Mouse (Mus musculus): Measurements from ENCODE around the gene Slc8a3.

Gene Slc8a3

DNA sequence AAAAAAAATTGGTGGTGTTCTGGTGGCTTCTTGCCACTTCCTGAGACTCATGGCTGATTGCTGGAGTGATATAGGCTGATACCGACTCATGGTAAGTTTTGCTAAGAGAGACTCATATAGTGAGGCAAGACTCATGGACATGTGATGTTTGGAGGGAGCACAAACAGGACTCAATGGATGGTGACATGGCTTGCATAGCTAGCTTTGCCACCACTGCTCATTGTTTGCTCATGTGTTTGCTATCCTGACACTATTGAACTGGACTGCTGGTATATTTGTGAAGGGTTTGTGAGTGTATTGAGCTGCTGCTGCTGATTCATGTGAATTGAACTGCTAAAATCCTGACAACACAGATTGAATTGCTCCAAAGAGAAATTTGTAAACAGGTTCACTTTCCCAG, 95.8 kb downstream of the Slc8a3 start:
- DNase-seq (ENCODE audit: low spot score) = no peak

DNA sequence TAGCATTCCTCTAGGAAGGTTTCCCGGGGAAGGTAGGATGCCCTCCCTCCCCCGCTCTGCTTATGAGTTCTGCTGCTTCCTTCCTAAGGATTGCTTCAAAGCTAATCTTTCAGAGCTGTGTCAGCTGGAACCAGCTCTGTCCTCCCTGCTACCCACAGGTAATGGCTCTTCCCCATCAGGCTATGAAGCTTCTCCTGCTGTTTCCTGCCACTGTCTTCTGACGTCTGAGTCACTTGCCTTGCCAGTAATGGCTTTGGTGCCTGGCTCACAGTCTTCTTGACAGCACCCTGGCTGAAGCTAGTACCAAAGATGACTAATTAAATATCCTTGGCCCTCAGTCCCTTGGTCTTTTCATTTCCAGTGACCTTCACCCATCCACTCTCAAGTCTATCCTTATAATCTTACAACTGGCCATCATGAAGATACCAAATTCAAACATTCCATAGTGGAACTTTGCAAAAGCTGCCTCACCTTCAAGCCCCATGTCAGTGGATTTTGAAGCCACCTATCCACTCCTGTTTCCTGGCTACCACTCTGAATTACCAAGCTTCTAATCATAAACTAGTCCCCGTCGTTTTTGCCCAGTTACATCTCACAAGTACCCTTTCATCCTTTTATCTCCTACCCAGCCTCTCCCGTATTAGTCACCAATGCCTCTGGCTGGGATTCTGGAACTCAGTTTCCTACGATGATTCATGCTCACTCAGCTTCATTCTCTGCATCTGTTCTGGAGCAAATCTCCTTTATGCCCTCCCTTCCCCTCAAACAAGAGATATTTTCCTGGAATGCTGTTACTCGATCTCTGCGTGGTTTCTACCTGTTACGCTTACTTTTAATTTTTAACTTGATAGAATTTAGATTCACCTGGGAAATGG, 97.3 kb downstream of the Slc8a3 start:
- no peak for DNase-seq (ENCODE audit: low spot score)

DNA sequence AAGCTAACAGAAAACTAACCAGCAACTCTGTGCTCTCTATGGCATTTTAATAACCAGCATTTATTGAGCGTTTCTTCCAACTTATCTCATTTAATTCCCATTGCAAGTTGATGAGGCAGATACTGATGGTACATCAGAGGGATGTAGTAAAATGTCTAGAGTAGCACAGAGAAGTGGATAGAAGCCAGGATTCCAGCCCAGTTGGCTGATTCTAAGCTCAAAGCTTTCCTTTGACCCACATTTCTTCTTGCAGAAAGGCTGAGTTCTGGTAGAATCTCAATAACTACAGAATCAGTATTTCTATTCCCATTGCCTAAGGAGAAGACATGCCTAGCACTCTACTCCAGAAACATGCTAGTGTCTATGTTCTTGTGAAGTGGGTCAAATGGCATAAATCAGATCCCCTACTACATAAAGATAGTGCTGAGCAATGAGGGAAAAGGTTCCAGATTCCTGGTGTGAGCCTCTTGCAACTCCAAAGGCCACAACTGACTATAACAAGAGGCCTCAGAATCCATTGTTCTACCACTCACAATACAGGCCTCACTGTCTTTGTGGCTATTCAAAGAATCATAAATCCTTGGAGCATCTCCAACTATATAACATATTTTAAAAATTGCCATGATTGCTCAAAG, 99.1 kb downstream of the Slc8a3 start:
- DNase-seq (ENCODE audit: low spot score) = no peak

DNA sequence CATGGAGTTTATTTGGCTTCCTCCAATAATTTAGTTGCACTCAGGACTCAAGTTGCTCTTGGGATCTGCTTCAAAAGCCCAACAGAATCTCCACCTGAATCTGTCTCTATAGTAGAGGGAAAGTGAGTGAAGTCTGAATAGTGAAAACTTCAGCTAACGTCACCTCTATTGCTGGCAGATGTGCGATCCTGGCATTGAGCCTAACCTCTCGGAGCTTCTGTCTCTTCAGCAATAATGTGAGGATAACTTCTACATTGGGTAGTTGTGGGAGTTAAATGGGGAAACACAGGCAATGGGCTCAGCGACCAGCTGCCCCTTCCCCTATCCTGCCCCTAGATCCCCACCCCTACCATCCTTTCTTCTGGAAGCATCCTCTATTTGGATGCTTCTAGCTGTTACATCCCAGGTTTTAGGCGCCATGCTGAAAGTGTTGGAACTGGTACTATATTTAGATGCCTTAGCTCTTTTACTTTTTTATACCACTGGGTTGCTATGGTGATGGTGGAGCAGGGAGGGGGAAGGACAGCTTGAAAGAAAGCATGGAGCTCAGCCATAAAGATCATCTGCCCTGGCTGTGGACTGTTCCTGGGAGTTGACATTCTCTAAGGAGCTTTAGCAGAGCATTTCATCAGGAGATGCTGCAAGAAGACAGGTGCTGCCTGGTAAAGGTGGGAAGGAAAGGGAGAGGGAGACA, 105.1 kb downstream of the Slc8a3 start:
- DNase-seq (ENCODE audit: low spot score) = no peak

GRCm38 (mm10) chr12:81226590-81226989, 106.4 kb downstream of the Slc8a3 start:
- no peak for DNase-seq (ENCODE audit: low spot score)

- DNase-seq (ENCODE audit: low spot score) = no peak
Observed at GRCm38 (mm10) chr12:81225966-81226577, 106.9 kb downstream of the Slc8a3 start.

DNA sequence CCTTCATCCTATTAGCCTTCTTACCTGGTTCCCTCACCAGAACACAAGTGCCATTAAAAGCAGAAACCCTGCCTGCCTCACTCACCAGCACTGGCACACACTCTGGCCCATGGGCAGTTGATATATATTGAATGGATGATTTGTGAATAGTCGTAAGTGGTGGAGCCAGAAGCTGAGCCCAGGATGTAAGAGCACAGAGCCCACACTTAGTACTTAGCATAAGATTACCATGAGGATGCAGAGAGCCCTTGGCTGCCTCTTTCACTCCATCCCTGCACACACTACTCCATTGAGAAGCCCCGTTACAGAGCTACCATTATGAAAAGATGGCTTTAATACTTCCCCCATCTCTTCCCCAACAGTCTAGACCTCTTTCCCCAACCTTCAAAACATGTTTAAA, 108.1 kb downstream of the Slc8a3 start:
- no peak for DNase-seq (ENCODE audit: low spot score)

DNA sequence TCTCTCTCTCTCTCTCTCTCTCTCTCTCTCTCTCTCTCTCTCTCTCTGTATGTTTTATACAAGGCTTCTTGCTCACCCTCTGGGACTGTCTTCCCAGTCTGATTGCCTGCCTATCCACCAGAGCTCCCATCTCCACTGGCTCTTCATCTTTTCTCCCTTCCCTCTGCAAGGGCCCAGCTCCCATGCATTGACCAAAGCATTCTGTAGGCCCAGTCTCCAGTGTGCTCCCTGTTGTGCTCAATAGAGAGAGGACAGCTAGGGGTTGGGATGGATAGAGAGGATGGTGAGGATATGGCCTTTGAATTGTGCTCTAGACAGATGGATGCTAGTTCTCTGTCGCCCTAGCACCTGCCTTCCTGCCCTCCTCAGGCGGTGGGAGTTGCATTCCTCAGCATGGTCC, 109.7 kb downstream of the Slc8a3 start:
- no peak for DNase-seq (ENCODE audit: low spot score)

DNA sequence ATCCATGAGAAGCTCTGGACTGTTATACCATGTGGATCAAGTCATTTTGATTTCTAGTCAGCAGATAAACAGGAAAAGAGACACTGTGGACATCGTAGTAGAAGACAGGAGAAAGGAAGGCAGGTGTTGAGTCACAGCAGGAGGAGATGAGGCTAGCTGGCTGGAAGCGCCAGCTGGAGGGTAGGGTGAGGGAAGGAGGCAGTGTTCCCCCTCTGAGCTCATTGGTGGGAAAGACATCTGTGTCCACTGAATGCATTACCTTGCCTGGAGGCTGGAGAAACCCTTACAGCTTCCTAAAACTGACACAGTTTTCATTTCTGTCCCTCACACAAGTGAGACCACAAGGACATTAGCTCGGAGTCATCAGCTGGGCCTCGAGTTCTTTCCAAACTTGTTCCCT, 113.6 kb downstream of the Slc8a3 start:
- DNase-seq (ENCODE audit: low spot score) = no peak

DNA sequence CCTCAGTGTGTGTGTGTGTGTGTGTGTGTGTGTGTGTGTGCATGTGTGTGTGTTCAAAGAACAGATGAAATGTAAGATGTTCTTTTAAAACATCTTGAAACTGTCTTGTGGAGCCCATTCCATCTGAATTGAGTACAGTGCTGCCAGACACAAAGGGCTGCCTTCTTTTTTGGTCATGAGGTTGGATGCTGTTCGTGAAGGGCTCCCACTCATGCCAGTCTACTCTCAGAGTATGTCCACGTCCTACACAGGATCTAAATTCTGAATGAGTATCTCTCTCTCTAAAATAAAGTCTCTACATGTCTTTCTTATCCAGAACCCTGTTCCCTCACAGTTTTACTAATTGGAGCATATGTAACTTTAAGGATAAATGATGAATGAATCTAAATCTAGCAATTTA, 124.4 kb downstream of the Slc8a3 start:
- no peak for DNase-seq (ENCODE audit: low spot score)

- no peak for DNase-seq (ENCODE audit: low spot score)
Observed at GRCm38 (mm10) chr12:81205619-81206560, 127.1 kb downstream of the Slc8a3 start.

- no peak for DNase-seq (ENCODE audit: low spot score)
Observed at GRCm38 (mm10) chr12:81203226-81203625, 129.8 kb downstream of the Slc8a3 start.

GRCm38 (mm10) chr12:81199280-81199955, 133.6 kb downstream of the Slc8a3 start:
- DNase-seq (ENCODE audit: low spot score) = no peak

GRCm38 (mm10) chr12:81197468-81198075, 135.4 kb downstream of the Slc8a3 start:
- DNase-seq (ENCODE audit: low spot score) = no peak

DNA sequence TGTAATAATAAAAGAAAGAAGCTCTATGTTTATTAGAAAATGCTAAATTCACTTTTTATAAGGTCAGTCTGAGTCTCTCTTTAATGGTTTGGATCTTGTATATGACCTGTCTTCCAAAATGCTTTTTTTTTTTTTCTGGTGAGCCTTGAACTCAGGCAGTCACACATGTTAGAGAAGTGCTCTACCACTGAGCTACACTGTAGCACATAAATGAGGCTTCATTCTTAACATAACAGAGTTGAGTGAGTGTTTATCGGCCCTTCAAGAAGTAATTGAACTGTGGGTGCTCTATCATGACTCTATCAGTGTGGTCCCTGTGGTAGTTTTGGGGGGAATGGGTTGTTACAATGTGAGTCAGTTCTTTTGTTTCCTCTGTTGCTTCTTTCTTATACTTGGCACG, 139.0 kb downstream of the Slc8a3 start:
- no peak for DNase-seq (ENCODE audit: low spot score)

- DNase-seq (ENCODE audit: low spot score) = no peak
Observed at GRCm38 (mm10) chr12:81189636-81190035, 143.3 kb downstream of the Slc8a3 start.

DNA sequence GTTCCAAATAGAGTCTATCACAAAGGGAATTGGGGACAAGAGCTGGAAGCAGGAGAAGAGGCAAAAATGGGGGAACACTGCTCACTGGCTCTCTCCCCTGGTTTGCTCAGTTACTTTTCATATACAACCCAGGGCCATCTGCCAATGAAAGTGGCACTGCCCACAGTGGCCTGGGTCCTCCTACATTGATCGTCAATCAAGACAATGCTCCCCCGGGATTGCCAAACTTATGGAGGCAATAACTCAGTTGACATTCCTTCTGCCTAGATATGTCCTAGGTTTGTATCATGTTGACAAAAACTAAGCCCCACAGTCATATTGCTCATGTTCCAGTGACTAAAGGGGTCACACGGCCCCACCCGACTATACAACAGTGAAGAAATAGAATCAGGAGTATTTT, 144.0 kb downstream of the Slc8a3 start:
- no peak for DNase-seq (ENCODE audit: low spot score)

GRCm38 (mm10) chr12:81188423-81188822, 144.6 kb downstream of the Slc8a3 start:
- DNase-seq (ENCODE audit: low spot score) = no peak

- DNase-seq (ENCODE audit: low spot score) = no peak
Observed at GRCm38 (mm10) chr12:81186668-81187067, 146.3 kb downstream of the Slc8a3 start.

DNA sequence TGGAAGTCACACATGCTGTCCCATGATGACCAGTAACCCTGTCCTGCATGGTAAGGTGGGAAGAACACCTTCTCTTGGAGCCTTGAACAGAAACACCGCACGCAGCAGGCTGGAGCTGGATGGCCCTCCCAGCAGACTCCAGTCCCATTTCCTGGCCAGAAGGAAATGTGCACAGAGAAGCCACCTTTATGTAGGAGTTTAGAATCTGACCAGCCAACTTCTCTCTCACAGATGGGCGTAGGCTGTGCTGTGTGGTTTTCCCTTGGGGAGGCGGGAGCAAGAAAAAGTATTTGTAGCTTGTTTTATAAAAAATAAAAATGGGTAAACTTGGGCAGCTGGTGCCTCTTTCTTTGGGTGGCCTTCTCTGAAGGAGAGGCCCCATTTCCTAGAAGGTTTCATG, 146.9 kb downstream of the Slc8a3 start:
- DNase-seq (ENCODE audit: low spot score) = no peak

All from spleen, adult 12 weeks (tissue).